Mouse (Mus musculus) gastrocnemius, adult 8-10 months (tissue): ENCODE results near the gene Plpp3. TPM values are rescaled to one million over a fixed set of nuclear protein-coding genes. Genes with fewer than 3 reads are reported as not detected.

ENCODE experiments used
- DNase-seq, 2 experiments: peaks; one replicate each; pipeline ENCODE4 v3.0.0; 2022; ENCODE audit warnings: low spot score in 2 of 2
- total RNA-seq, 4 experiments: library from RNA; stranded (reverse); gene quantifications; 2 replicates each; pipeline ENCODE4 v1.2.4; 2022

Gene Plpp3
- total RNA-seq, 4 experiments from 2014 or later: 26.5 to 55.1 (median 45.2) TPM

DNA sequence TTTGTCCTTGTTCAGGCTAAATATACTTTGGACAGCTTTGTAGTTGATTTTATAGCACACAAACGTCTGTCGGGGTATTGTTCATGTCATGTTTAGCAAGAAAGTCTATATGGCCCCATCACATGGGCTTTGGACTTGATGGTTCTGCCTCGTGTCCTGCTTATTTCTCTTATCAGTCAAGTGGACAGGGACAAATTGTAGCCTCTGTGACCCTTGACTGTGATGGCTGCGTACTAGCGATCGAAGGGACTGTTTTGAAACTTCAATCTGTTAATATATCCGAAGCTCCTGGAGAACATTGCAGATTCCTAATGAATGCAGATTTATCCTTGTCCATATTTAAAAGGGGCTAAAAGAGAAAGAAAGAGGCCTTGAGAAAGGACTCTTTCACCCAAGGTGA is 30.7 kb downstream of the Plpp3 start:
- DNase-seq: no peak

- no peak for DNase-seq
Measured at GRCm38 (mm10) chr4:105188801-105189200, 31.7 kb downstream of the Plpp3 start.

DNA sequence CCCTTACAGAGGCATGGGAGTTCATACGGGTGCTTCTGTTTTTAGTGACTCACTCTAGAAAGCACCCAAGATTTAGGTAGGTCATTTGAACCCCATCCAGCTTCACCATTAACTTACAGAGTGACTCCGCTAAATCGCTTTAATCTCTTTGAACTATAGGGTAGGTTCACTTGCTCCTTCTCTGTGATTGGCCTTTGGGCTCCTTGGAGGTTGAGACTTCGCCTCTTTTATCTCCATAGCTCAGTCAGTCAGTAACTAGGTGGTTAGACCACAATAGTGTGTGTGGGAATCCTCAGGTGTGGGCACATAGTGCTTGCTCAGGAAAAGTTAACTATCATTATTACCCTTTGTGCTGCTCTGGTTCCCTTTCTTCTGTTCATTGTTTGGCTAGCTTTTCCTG is 33.7 kb downstream of the Plpp3 start:
- no peak for DNase-seq

DNA sequence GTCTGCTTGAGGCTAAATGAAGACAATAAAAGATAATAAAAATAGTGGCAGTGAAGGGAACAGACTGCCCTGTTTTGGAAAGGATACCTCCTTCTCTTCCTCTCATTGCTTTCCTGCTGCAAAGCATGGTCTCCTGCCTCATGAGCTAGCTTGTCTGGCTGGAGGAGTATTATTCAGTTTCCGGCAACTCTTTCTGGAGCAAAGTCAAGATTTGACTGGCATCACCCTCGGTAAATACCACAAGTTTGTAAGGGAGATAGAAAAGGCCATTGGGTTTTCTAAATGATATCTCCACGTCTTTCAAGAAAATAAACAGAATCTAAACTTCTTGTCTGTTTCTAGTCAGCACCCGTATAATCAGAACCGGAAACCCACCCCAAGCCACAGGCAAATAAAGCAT is 34.4 kb downstream of the Plpp3 start:
- DNase-seq: no peak

DNA sequence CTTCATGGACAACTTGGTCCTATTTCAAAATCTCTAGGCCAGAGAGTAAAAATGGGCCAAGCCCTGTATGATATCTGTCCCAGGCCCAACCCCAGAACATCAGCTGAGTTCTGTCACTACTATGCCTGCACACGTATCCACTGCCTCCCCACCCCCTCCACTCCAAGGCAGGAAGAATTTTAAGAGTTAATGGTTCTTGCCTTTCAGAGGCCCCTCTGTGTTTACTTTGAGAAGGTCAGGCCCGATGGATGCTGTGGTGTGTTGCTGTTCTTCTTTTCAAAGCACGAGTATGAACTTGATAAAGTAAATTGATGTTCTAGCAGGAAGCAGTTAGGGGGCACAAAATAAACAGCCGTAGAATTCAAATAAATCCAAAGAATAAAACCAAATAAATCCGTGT is 35.5 kb downstream of the Plpp3 start:
- DNase-seq: no peak

GRCm38 (mm10) chr4:105195256-105195655 is 38.1 kb downstream of the Plpp3 start:
- DNase-seq: no peak

DNA sequence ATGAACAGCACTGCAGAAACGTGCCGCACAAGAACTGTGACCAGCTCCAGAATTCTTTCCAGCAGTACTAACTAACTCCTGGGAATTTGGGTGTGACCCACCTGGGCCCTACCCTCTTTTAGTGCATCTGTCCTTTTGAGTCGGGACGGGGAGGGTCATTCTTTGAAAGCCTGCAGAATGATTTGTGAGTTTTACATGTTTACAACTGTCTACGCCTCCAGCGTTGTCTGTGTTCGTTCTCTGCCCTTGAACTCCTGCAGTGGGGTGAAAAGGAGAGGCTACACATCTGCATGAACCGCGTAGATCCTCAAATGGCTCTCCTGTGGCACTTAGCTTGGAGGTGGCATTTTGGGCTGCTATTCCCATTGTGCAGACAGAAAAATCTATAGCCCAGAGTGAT is 39.0 kb downstream of the Plpp3 start:
- DNase-seq: no peak

DNA sequence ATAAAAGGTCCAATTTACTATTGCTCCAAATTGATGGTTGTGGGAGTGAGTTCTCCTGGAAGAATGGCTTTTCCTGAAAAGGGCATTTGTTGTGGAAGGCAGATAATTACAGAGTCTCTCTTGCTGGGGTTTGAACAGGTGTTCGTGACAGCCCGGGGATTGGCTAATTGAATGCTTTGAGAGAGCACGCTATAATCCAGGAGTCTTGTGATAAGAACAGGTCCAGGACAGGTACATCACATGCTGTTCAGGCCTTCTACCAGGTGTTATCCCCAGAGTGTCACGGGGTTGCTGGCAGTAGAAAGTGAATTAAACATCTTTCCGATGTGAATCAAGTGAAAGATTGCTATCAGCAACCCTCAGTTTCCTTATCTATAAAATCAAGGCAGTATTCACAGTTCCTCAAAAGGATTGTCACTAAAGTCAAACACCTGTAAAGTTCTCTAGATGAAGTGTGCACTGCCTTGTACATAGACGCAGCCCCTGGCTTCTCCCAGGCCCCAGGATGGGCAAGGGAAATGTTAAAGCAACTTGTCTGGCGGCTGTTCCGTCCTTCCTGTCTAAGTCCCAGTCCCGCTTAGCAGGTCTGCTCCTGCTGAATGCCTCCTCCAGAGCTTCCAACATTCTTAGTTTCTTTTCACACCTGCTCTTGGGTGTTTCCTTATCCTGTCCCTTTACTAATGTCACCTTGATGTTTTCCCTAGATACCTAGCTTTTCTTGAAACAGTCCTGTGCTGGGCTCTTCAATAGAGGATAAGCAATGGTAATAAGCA is 40.0 kb downstream of the Plpp3 start:
- no peak for DNase-seq

GRCm38 (mm10) chr4:105198696-105199095 is 41.5 kb downstream of the Plpp3 start:
- DNase-seq: no peak

- no peak for DNase-seq
Measured at GRCm38 (mm10) chr4:105199345-105199744, 42.2 kb downstream of the Plpp3 start.

GRCm38 (mm10) chr4:105200624-105201524 is 43.7 kb downstream of the Plpp3 start:
- DNase-seq: no peak

GRCm38 (mm10) chr4:105202439-105202838 is 45.3 kb downstream of the Plpp3 start:
- no peak for DNase-seq

GRCm38 (mm10) chr4:105203303-105203761 is 46.2 kb downstream of the Plpp3 start:
- DNase-seq: no peak

- DNase-seq: no peak
Measured at GRCm38 (mm10) chr4:105204071-105204470, 46.9 kb downstream of the Plpp3 start.

DNA sequence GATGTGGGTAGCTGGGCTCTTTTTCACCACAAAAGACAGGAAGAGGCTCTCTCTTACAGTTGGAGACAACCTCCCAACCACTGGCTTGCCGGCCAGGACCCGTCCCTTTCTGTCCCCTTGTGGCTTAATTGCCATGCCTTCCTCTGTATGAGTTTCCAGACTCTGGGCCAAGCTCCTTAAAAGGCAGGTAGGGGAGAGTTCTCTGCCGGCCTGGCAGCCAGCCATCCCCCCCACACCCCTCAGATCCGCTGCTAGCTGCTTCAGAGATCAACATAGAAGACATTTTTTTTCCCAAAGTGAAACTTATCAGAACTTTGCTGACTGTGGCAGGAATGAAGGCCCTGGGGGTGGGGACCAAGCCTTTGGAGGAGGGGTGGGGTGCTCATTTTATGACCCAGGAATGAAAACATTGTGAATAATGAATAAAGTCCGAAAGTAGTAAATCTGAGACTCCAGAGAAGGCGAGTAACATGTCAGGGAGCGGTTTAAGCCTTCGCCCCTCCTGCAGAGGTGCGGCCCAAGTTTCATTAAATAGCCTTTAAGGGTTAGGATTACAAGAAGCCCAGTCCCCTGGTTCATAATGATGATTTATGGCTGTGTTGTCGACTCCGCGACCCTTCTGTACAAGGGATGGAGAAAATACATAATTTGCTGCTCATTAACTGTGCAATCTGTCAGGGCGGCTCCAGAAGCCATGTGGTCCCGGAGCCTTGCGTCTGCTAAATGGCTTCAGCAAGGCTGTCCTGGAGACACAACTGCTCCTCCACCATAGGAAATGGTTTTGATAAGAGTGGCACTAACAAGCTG is 48.1 kb downstream of the Plpp3 start:
- peak; percentile 40 to 46 for DNase-seq

DNA sequence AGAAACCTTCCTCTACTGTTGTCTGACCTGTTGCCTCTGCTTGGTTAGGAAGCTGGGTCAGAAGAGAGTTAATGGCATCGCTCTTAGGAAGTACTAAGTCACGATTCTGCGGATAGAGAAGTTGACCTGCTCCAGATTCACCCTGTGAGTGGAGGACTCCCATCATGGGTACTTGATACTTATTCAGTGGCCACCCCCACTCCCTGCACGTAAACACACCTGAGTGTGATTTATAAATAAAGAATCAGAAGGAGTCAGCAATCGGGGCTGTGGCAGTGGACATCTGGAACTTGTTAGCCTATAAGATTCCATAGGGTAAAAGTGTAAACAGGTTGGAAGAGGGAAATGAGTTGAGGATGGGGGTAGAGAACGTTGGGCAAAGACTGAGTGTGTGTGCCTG is 49.0 kb downstream of the Plpp3 start:
- DNase-seq: no peak

DNA sequence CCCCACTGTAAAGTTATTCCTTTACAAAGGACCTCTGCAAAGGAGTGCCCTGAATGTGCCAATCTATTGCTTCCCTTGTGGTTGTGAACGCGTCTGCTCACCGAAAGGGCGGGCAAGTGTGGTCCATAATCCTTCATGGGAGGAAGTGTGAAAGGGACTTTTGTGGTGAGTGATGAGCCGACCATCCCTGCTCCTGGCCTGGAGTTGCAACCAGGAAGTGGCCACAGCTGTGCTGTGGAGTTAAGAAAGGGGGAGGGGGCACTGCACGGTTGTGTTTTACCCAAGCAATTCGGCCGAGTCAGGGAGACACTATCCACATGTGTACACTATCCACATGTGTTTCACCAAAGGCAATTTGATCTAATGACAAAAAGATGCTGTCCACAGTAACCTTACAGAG is 49.8 kb downstream of the Plpp3 start:
- no peak for DNase-seq

DNA sequence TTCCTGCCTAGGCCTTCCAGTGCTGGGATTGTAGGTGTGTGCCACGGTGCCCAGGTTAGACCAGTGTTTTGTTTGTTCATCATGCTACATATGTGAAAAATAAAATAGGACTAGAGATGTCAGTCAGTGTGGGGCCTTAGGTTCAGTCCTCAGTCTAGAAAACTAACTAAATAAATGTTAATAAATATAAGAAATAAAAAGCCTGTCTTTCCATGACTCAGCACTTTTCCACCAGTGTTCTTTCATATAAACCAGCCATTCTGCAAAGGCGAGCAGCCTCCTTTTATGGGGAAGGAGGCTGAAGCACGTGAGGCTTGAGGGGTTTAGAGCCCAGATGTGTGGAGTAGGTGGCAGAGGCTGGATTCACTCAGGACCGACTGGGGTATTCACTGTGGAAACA is 50.5 kb downstream of the Plpp3 start:
- no peak for DNase-seq

DNA sequence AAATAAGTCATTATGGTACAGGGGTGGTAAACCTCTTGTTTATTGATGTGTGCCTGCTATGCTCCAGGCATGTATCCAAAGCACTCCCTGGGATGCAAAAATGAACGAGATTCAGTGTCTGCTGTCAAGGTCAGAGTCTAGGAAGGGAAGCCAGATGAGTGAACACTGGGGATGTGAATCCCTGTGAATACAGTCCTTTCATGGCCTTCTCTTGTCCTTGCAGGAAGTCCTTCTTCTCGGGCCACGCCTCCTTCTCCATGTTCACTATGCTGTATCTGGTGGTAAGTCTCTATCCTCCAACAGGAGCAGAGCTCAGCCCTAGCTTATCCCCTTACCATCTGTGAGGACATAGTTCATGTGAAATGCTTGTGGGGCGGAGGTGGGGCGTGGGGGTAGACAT is 51.8 kb downstream of the Plpp3 start:
- DNase-seq: no peak

DNA sequence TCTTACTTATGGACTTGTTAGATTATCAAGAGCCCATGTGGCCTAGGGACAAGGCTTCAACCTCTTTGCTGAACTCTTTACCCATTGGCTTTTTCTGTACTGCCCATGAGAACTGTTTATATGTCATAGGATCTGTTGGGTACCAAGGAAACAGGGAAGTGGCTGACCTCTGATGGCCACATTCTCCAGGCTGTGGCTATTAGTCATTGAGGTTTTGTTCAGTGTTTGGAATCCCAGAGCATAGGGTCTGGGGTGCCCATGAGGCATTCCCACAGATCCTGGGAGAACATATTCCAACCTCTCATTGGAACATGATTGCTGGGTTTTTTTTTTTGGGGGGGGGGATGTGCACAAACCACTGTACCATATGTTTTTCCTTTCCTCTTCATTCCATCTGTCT is 56.2 kb downstream of the Plpp3 start:
- no peak for DNase-seq

DNA sequence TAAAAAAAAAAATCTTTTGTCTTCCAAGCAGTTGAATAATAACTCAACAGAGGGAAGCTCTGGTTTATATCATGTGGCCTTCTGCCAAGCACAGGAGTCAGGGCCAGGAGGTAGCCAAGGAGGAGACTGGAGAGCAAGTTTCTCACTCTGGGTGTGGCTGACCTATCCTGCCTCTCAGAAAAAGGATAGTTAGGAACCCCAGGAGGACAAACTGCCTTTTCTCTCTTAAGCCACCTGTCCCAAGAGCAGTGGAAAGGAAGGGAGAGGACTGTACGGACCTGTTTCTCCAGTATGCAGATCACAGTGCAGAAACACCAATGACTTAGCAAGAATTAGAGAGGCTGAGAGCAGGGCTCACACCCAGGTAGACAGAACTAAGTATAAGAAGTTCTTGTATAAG is 57.3 kb downstream of the Plpp3 start:
- DNase-seq: no peak
